Mouse (Mus musculus): ENCODE results near the gene Gramd4.

DNA sequence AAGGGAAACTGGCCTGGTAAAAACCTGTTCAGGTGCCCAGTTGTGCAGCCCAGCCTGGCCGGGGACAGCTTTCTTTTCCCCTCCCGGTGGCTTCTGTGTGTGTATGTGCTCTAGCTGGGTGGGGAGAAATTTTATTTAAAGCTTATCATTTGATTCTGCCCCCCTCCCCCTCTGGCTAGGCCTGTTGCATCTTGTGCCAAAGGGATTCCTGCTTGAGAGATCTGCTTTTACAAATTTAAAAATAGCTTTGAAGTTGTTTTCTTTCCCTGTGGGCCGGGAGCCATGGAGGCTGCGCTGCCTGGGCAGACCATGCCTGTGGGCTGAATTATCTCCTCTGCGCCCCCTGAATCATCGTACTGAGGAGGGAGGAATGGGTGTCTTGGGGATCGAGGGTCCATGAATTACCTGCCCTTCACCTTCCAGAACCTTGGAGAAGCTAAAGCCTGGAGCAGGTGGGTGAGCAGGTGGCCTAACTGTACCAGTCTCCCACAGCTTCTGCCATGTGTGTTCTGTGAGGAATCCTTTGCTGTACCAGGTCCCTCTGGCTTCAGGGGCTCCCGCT is 52.2 kb downstream of the Gramd4 start:
- no peak for TF ChIP-seq POLR2A (IDR thresholded peaks at IDR 0.05; ENCODE audit: low read depth, low read length)
- no peak for TF ChIP-seq CTCF (IDR thresholded peaks at IDR 0.05; ENCODE audit: borderline replicate concordance, insufficient read depth, low read length)

Data from embryonic fibroblast, embryonic 13.5 days (primary cell).